Mouse (Mus musculus) spleen, adult 12 weeks (tissue): Measurements from ENCODE around the gene Slc39a8.

Experiments
- DNase-seq: peaks from one replicate; pipeline ENCODE4 v3.0.0; 2022; ENCODE audit warnings: low spot score

Gene Slc39a8

DNA sequence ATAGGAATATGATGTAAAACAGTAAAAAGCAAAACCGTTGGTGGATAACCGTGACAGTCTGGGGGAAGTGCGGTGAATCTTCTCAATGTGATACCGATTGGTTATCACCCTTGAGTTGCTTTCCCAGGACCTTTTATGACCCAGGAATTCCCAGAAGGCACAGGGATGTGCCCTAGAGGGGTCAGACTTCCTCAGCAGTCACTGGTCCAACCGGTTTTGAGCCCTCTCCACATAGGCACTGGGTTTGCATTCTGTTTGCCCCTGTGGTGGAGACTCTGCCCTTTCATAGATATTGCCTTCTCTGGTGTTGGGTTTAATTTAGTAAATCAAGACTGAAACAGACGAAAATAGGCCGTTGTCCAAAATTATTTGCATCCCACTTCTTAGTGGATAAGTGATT, 20.8 kb downstream of the Slc39a8 start:
- DNase-seq = no peak

DNA sequence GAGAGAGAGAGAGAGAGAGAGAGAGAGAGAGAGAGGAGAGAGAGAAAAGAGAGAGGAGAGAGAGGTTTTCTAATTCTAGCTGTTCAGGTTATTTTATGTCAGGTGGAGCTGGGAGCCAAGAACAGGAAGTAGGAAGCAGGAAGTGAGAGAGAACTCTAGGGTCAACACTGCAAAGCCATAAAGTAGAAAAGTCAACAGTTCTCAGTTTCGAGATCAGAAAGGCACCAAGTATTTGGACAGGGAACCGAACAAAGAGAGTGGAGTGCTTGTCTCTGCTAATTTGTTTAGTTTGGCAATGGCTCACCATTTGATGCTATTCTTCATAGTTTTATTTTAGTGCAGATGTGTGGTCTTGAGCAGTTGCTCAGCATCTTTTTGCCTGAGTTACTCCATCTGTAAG, 26.5 kb downstream of the Slc39a8 start:
- no peak for DNase-seq

DNA sequence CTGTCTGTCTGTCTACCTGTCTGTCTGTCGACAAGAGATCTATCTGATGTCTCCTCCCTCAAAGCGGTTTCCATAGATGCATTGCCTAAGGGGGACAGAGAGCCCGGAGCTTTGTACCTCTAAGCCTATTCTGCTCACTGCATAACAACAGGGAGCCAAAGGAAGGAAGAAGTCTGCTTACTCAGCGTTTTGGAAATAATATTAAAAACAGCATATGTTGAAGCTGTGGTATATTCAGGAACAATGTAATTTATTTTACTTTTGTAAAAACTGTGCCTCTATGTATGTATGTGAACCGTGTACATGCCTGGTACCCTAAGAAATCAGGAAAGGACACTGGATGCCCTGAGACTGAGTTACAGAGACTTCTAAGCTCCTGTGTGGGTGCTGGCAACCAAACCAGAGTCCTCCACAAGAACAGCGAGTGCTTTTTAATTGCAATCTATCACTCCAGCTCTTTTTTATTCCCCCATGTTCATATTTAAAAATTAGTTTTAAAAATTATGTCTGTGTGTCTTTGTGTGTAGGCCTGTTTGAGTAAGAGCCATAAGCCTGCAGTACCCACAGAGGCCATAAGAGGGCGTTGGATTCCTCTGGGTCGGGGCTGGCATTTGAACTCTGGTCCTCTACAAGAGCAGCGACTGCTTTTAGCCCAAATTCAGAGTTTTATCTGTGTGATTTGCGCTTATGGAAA, 28.7 kb downstream of the Slc39a8 start:
- DNase-seq = no peak

DNA sequence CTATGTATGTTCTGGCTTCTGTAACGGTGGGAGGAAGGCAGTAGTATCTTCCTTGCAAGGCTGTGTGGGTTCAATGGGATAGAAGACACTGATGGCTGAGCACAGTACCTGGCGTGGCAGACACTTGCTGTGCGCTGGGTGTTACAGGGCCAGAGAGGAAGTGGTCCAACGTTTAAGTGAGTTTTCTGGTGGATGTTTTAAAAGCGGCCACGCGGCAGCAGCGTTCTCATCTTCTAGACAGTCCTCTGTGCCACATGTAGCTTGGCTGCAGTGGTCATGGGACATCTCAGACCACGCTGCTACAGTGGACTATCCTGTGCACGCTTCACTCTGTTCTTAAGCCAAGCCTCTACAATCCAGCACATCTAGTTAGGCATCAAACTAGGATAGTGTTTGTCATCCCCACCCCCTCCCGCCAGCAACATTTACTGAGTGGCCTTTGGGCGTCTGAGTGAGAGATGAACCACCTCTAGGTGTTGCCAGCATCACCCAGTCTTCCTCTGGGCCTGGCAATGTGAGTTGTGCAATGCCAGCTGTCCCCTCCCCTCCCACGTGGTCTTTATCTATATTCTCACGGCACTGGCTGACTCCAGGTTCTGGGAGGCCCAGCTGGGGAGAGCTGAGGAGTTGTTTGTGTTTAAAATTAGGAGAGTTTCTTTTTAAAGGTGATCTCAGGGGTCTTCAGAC, 29.4 kb downstream of the Slc39a8 start:
- DNase-seq = no peak

DNA sequence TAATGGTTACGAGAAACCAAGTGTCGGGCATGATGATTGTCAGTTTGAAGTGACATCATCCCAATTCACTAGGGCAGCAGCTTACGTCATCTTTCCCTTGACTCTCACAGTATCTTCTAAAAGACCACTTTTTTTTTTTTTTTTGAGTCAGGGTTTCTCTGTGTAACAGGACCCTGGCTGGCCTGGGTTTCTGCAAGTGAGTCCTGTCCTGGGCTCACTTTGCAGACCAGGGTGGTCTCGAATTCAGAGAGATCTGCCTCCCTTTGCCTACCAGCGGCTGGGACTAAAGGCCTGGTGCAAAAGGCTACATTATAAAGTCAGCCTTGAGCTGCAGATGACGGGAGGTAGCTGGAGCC, 29.9 kb downstream of the Slc39a8 start:
- no peak for DNase-seq

DNA sequence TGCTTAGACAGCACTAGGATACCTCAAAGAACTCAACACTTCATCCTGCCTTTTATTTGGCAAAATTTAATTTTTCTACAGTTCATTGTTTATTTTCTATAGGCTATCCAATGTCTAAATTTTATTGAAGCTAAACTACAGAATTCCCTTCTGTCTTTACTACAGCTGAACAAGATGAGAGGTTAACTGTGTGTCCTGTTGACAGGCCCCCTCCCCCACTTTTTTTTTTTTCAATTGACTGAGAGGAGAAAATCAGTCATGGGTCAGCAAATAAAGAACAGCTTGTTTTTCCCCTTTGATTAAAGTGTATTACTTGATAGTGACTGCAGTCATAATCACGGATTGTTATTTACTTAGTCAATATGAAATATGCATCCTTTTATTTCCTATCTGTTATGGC, 31.2 kb downstream of the Slc39a8 start:
- no peak for DNase-seq

DNA sequence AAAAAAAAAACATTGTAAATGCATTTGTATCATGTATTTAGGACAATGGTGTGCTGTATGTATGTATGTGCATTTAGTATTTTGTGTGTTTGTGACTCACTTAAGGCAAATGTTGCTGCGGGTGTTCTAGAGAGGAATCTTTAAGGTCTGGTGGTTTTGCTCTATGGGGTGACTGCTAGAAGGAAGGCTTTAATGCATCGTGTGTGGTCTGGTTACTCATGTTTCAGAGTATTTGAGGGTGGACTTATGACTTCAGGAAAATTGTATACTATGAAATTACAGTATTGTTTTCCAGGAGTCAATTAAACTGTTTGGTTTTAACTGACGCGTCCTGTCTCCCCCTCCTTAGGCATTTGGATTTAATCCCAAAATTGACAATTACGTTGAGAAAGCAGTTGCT, 32.1 kb downstream of the Slc39a8 start:
- no peak for DNase-seq

DNA sequence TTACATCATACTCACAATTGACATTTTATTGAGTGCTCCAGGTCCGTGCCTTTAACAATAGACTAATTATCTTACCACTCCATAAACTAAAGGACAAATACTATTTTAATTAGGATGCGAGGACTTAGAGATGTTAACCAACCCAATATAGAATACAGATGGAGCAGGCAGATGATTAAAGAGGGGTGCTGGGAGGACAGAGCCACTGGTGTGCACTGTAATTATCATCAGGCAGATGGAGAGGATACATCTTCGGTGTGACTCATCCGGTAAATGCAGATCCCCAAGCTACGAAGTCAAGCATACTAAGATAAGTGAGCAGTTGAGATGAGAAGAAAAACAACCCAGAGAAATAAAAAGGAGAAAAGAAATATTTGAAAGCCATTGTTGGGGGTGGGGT, 34.4 kb downstream of the Slc39a8 start:
- no peak for DNase-seq

DNA sequence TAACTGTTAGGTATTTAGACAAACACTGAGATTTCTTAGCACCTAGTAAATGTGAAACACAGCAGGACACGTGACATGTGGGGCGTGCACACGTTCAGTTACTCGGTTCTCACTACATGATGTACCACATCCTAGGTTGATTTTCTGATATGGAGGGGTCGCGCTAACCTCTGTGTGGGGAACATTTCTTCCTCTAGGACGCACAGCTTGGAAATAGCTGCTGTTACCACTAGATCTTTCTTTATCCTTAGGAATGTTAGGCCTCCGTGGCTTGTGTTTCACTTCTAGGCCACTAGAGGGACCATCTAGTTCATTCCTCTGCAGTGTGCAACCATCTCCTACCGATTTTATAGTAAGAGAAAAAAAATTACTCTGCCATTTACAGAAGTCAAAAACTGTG, 37.7 kb downstream of the Slc39a8 start:
- DNase-seq = no peak

DNA sequence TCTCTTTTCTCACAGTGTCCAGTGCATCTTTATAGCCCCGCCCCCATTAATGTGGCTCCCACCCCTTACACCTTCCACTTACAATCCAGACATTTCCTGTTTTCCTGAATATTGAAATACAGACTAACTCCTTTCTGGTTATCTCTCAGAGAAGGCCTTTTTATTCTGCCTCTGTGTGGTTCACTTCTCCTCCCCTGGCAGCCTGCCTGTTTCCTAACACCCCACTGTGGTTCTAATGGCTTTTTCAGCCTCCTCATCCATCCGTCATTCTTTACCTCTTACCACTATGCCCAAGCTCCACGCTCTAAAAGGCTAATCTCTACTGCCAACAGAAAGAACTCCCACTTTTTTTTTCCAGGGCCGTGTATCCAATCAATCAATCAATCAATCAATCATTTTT, 44.0 kb downstream of the Slc39a8 start:
- no peak for DNase-seq

DNA sequence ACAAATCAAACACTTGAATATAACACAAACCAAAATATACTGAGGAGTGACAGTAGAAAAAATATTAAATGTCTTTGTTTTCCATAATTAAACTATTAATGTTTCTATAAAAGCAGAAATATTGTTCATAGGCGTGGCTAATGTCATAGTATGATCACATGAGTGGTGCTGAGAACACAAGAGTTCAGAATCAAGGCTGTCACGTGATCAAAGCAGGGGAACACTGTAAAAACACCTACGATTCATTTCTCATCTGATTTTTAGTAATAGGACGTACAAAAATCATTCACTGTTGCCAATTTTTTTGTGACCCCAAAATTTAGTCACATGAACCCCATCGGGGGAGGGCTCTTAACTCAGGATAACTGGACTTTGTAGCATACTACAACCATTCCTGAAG, 47.2 kb downstream of the Slc39a8 start:
- no peak for DNase-seq

DNA sequence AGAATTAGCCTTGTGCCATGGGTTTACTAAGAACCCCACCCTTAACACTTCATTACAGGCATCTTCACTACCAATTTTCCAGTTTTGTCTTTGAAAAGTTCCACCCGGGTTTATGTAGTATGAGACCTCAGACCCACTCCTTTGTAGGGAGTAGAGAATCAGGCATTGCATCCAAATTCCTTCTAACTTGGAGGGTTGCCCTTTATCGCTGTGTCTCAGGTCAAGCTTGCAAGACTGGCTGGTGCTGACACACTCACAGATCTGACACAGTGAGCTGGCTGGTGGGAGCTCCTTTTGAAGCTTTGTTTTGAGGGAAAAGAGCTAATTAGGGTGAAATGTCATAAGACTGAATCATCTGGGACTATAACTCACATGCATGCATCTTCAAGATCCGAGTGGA, 48.5 kb downstream of the Slc39a8 start:
- no peak for DNase-seq

DNA sequence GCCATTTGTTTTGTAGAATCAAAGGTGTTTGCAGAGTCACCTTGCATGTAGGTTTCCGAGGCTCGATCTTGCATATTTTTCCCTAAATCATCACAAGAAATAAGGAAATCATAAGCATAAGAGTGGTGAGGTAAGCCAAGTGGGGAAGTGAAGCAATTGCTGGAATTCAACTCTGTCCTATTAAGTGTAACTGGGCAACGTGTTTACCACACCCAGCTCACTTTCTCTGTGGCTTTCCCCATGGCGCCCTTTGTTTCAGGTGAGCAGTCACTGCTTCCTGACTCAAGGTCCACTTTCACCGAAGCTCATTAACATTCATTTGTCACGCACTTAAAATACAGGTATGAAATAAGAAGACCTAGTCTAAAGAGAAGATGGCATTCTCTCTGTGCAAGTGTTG, 53.0 kb downstream of the Slc39a8 start:
- no peak for DNase-seq

DNA sequence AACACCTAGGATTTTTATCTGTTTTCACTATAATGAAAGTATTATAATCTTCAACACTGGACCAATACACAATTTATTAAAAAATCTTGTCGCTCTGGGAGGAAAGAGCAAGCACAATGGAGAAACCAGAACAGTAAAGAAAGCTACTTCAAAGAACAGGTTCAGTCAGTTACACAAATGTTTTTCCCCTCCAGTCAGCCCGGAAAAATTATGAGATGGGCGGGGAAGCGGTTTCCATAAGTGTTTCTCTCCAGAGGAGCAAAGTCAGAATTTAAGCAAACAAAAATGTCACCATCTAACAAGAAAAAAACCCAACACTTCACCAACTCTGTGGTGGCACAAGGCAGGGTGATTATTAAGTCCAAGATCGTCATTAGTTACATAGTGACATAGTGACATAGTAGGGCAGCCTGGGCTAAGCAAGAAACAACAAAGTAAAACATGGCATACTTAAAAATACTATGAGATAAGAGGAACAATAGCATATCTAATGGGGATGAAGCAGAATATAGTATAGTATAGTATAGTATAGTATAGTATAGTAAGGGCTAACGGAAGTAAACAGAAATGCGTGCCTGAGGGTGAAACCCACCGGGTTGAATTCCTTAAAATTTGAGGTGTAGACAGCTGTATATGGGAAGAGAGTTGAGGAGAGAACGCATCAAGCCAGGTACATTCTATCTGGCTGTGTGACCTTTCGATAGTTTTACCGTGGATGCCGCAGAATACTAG, 61.0 kb downstream of the Slc39a8 start:
- DNase-seq = no peak

DNA sequence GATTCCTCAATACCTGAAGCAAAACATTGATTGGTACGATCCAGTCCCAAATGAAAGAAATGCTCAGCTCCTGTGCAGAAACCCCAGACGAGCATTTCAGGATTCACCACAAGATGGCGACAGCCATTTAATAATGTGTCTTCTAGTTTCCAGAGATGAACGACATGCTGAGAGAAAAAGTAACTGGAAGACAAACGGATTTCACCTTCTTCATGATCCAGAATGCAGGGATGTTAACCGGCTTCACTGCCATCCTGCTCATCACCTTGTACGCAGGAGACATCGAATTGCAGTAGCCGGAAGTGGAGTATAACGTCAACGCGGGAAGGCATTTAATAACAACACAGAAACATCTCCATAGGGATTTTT, 61.6 kb downstream of the Slc39a8 start:
- DNase-seq = no peak

DNA sequence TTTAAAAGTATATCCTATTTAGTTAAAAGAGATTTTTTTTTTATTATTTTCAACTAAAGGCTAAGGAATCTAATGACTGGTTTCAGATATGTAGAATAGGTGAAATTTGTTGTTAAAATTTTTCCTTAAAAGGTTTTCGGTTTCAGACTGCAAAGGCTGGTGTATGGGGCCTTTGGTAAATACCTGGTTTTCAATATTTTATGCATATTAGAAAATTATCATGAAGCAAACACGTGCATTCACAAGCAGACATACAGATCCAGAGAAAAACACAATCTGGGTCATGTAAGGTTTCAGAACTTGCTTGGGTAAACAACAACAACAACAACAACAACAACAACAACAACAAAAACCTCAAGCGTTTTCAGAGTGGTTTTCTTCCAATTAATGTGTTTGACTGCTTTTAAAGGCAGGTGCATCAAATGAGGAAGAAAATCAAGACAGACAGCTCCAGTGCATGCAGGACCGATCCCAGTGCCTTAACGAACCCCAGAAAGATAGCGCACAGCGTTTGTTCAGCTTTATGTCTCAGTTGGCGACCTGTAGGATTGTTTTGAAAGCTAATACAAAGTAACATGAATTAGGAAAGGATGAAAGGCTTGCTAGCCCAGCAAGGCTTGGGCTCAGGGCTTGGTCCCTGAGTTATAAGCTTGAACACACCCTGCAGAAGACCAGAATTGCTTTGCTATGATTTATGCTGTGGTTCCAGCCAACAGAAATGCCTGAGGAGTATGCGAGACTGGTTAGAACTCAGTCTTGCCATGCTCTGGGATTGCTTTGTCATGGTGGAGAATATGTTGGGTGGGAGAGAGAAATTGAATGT, 62.2 kb downstream of the Slc39a8 start:
- no peak for DNase-seq

DNA sequence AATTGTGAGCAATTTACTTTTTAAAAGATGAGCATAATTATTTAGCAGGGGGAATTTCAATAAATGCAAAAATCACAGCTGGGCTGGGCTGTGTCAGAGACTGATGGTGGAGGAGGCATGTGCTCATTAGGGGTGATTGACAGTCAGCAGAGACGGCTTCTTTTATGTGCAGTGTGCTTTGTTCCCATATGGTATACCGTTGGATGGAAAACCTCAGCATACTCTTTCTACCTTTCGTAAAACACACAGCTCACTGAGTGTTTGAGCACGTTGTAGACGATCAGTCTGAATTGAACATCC, 62.7 kb downstream of the Slc39a8 start:
- no peak for DNase-seq

DNA sequence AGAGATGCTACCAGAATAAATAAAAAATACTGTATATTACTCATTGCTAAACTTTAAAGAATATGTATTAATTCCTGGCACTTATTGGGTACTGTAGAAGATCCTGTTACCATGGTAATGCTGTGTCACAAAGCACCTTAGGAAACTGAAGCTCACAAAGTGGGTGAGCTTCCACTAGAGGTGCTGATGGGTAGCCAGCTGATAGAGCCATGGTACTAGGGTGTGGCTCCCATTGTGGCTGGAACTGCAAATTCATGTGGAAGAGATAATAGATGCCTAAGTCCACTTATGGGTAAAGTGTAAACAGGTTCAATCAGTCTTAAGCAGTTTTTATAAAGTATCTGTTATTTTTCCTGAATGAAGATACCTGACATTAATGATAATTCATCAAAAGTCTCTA, 64.3 kb downstream of the Slc39a8 start:
- no peak for DNase-seq

DNA sequence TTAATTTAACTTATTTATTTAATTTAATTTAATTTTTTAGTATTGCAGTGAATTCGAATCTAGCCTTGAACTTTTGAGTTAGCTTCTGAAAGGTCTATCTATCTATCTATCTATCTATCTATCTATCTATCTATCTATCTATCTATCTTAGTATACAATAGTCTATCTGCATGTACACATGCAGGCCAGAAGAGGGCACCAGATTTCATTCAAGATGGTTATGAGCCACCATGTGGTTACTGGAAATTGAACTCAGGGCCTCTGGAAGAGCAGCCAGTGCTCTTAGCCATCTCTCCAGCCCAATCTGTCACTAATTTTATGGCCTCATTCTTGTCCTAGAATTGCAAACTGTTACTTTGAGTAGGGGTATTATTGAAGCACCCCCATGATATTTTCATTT, 78.3 kb downstream of the Slc39a8 start:
- no peak for DNase-seq

DNA sequence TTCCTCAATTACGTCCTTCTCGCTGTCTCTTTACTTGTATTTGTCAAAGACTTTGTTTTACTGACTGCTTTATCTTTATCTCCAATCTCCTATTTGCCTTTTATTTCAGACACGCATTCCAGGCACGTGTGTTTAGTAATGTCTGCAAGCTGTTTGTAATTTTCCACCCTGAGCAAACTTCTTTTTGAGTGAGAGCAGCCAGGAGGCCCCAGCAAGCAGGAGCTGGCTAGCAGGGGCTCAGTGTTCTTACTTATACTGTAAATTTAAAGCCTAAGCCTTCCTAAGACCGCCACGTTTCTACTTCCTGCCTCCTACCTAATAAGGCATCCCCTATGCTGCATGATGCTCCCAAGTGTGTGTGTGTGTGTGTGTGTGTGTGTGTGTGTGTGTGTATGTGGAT, 79.8 kb downstream of the Slc39a8 start:
- DNase-seq = no peak

DNA sequence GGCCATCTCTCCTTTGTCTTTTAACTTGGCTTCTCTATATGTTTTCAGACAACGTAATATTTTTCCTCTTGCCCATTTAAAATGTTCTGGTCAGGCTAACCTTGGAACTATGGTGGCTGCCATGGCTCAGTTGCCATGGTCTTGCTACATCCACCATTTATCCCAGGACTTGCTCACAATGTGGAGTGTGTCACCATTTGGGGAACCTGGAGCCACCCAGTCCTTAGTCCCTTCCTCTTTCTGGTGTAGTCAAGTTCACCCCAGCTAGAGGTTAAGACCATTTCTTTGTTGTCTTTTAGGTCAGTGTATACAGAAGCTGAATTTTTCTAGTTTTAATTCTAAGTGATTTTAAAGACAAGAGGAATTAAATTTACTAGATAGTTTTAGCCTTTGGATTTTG, 80.7 kb downstream of the Slc39a8 start:
- no peak for DNase-seq

DNA sequence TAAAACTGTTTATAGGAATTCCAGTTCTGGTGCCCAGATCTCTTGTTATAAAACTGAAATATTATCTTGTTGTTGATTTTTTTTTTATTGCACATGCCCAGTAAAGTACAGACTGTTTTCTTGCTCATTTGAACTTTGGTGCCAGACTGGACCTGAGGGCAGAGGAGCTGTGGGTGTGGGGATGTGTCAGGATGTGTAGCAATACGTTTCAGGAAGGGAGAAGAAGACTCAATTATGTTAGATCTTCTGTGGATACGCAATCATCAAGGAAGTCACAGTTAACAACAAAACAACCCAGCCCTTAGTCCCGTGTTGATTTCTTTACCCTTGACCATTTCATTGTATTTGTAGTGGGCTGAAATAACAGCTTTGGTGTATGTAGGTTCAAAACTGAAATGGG, 81.9 kb downstream of the Slc39a8 start:
- DNase-seq = no peak

DNA sequence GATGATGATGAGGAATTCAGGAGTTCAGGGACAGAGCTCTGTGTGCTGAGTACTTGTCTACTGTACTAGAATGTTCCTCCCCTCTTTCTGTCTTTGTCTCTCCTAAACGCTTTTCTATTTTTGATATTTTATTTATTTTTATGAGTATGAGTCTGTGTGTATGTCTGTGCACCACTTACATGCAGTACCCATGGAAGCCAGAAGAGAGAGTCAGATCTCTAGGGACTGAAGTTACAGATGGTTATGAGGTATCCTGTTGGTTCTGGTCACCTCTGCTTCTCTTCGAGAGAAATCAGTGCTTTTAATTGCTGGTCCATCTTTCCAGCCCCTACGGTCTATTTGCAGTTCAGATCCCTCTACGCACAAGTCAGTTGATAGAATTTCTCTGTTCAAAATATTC, 90.9 kb downstream of the Slc39a8 start:
- DNase-seq = no peak
